Mouse (Mus musculus): ENCODE measurements around the gene Mif. TPM values are rescaled to one million over a fixed set of nuclear protein-coding genes. Genes with fewer than 3 reads are reported as not detected.

The Mif gene
- polyA plus RNA-seq, 1 experiment from 2014 or later = 1,501 TPM

- ATAC-seq (replicated peaks; ENCODE audit: low FRiP score, low read depth) = peak; percentile 55
- TF ChIP-seq CTCF (IDR thresholded peaks at IDR 0.05; ENCODE audit: low read depth) = no peak
- H3K9me3 ChIP-seq (replicated peaks; ENCODE audit: low read length) = no peaks in the 10 kb centered on the region
- H3K9ac ChIP-seq (ENCODE audit: low read depth, low read length) = peak overlapping the region; percentile 20; the same call in 1 of the 2 replicates
- H3K27me3 ChIP-seq (ENCODE audit: insufficient read depth, low read length) = no peaks in the 10 kb centered on the region
- peak overlapping the region; percentile 93; the same call in 1 of the 2 replicates for H3K27ac ChIP-seq
- 3% methylated on average over 10 of the region's 10 CpGs for WGBS
- peaks cover 18% of the 10 kb centered on the region; the same call in 1 of the 2 replicates for H3K4me1 ChIP-seq (replicated peaks; ENCODE audit: insufficient read depth, low read length)
- H3K36me3 ChIP-seq (ENCODE audit: insufficient read depth, low read length) = no peaks in the 10 kb centered on the region
- H3K4me2 ChIP-seq (ENCODE audit: low read length) = peak overlapping the region; percentile 81
- peak overlapping the region; percentile 38; the same call in 1 of the 2 replicates for H3K4me3 ChIP-seq (replicated peaks; ENCODE audit: low read depth, low read length)
- DNase-seq (ENCODE audit: low spot score) = peak; percentile 67
These were observed 24.7 kb downstream of the Mif start for GRCm38 (mm10) chr10:75835307-75835706.

DNA sequence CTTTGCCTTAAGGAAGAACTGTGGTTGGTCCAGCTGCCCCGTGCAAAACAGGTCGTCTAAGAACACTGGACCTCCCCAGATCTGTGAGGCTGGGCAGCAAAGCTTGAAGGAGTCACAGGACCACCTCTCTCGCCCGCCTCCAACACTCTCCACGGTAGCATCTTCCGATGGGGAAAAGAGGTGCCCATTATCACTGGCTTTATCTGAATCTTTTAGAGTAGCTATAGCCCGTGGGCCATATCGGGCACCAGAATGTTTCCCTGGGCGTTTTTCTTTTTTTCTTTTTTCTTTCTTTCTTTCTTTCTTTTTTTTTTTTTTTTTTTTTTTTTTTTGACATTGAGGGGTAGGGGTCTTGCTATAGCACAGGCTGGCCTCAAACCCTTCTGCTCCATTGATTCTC, 25.3 kb downstream of the Mif start:
- Histone ChIP-seq H3K4me3 (replicated peaks; ENCODE audit: low read depth, low read length) (peak overlapping the region; percentile 38), H3K9ac (ENCODE audit: low read depth, low read length) (peak overlapping the region; percentile 51; the same call in 1 of the 2 replicates), H3K4me1 (replicated peaks; ENCODE audit: insufficient read depth, low read length) (peaks cover 18% of the 10 kb centered on the region; the same call in 1 of the 2 replicates), H3K36me3 (ENCODE audit: insufficient read depth, low read length) (no peaks in the 10 kb centered on the region), H3K27ac (peak overlapping the region; percentile 93), H3K27me3 (ENCODE audit: insufficient read depth, low read length) (no peaks in the 10 kb centered on the region), H3K9me3 (replicated peaks; ENCODE audit: low read length) (no peaks in the 10 kb centered on the region), H3K4me2 (ENCODE audit: low read length) (peak overlapping the region; percentile 81)
- WGBS = 10% methylated on average over 9 of the region's 9 CpGs
- no peak for DNase-seq (ENCODE audit: low spot score)
- no peak for TF ChIP-seq CTCF (IDR thresholded peaks at IDR 0.05; ENCODE audit: low read depth)
- no peak for ATAC-seq (replicated peaks; ENCODE audit: low FRiP score, low read depth)

DNA sequence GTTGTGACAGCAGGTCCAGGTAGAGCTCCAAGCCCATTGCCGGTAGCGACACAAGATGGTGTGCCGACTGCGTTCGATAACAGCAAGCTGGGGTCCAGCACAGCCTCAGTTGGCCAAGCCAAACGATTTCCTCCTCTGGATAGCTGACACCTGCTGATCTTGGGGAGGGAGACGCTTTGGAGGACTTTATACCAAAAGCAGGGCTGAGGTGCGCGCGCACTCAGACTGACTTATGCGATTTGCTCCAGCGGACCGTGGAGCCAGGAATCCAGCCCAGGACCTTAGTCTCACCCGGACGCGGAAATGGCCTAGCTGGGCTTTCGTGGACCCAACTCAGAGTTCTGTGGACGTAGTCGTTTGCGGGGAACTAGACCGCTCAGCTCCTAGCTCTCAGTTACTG, 25.8 kb downstream of the Mif start:
- H3K4me2 ChIP-seq (ENCODE audit: low read length) = peak overlapping the region; percentile 81
- peaks cover 18% of the 10 kb centered on the region; the same call in 1 of the 2 replicates for H3K4me1 ChIP-seq (replicated peaks; ENCODE audit: insufficient read depth, low read length)
- H3K4me3 ChIP-seq (replicated peaks; ENCODE audit: low read depth, low read length) = peak overlapping the region; percentile 38
- H3K27ac ChIP-seq = peak overlapping the region; percentile 93
- TF ChIP-seq CTCF (IDR thresholded peaks at IDR 0.05; ENCODE audit: low read depth) = no peak
- WGBS = 1% methylated on average over 21 of the region's 21 CpGs
- peak; percentile 43; the same call in 1 of the 2 replicates for ATAC-seq (replicated peaks; ENCODE audit: low FRiP score, low read depth)
- no peaks in the 10 kb centered on the region for H3K9me3 ChIP-seq (replicated peaks; ENCODE audit: low read length)
- H3K9ac ChIP-seq (ENCODE audit: low read depth, low read length) = peak overlapping the region; percentile 51
- H3K27me3 ChIP-seq (ENCODE audit: insufficient read depth, low read length) = no peaks in the 10 kb centered on the region
- peak; percentile 87 for DNase-seq (ENCODE audit: low spot score)
- H3K36me3 ChIP-seq (ENCODE audit: insufficient read depth, low read length) = no peaks in the 10 kb centered on the region

GRCm38 (mm10) chr10:75833456-75834080, 26.5 kb downstream of the Mif start:
- ATAC-seq (replicated peaks; ENCODE audit: low FRiP score, low read depth) (no peak), DNase-seq (ENCODE audit: low spot score) (no peak)
- Histone ChIP-seq H3K27ac (peak overlapping the region; percentile 93), H3K4me2 (ENCODE audit: low read length) (peak overlapping the region; percentile 81), H3K9ac (ENCODE audit: low read depth, low read length) (peak overlapping the region; percentile 51), H3K9me3 (replicated peaks; ENCODE audit: low read length) (no peaks in the 10 kb centered on the region), H3K36me3 (ENCODE audit: insufficient read depth, low read length) (no peaks in the 10 kb centered on the region), H3K4me1 (replicated peaks; ENCODE audit: insufficient read depth, low read length) (peaks cover 18% of the 10 kb centered on the region; the same call in 1 of the 2 replicates), H3K4me3 (replicated peaks; ENCODE audit: low read depth, low read length) (peak overlapping the region; percentile 38), H3K27me3 (ENCODE audit: insufficient read depth, low read length) (no peaks in the 10 kb centered on the region)
- no peak for TF ChIP-seq CTCF (IDR thresholded peaks at IDR 0.05; ENCODE audit: low read depth)
- WGBS = 15% methylated on average over 21 of the region's 21 CpGs

DNA sequence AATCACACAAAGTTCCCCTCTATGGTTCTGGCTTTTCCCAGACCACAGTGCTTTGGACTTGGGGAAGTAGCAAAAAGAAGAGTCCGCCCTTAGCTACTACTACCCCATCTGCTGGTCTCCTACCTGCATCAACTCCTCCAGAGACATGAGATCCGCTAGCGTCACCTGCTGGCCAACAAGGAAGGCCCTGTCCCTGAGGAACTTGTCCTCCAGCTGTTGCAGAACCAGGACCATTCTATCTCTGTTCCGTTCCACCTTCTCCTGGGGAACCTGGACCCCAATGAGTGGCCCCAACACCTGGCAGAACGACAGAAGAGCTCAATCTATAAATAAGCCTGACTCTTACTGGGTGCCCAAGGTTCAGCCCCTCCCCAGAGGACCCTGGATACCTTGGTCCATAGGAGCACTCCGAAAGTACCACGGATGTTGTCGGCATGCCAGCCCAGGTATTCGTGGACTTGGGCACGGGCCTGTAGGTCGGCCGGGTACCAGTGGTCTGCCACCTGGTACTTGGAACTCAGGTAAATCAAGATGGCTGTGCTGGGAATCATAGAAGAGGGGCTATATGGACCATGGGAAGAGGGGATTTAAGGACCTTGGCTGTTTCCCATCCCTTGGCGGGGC, 27.7 kb downstream of the Mif start:
- TF ChIP-seq CTCF (IDR thresholded peaks at IDR 0.05; ENCODE audit: low read depth) = peak; percentile 83
- WGBS = 73% methylated on average over 13 of the region's 13 CpGs
- H3K27ac ChIP-seq = no peak overlapping the region
- no peak for ATAC-seq (replicated peaks; ENCODE audit: low FRiP score, low read depth)
- H3K4me2 ChIP-seq (ENCODE audit: low read length) = no peak overlapping the region
- DNase-seq (ENCODE audit: low spot score) = peak; percentile 59
- H3K4me3 ChIP-seq (replicated peaks; ENCODE audit: low read depth, low read length) = no peak overlapping the region
- peaks cover 18% of the 10 kb centered on the region; the same call in 1 of the 2 replicates for H3K4me1 ChIP-seq (replicated peaks; ENCODE audit: insufficient read depth, low read length)
- no peaks in the 10 kb centered on the region for H3K36me3 ChIP-seq (ENCODE audit: insufficient read depth, low read length)
- no peak overlapping the region for H3K9ac ChIP-seq (ENCODE audit: low read depth, low read length)
- no peaks in the 10 kb centered on the region for H3K27me3 ChIP-seq (ENCODE audit: insufficient read depth, low read length)
- no peaks in the 10 kb centered on the region for H3K9me3 ChIP-seq (replicated peaks; ENCODE audit: low read length)

GRCm38 (mm10) chr10:75830275-75830670, 29.8 kb downstream of the Mif start:
- no peak for TF ChIP-seq CTCF (IDR thresholded peaks at IDR 0.05; ENCODE audit: low read depth)
- Histone ChIP-seq H3K9me3 (replicated peaks; ENCODE audit: low read length) (no peaks in the 10 kb centered on the region), H3K27me3 (ENCODE audit: insufficient read depth, low read length) (no peaks in the 10 kb centered on the region), H3K27ac (no peak overlapping the region), H3K4me3 (replicated peaks; ENCODE audit: low read depth, low read length) (no peak overlapping the region), H3K36me3 (ENCODE audit: insufficient read depth, low read length) (no peaks in the 10 kb centered on the region), H3K9ac (ENCODE audit: low read depth, low read length) (no peak overlapping the region), H3K4me1 (replicated peaks; ENCODE audit: insufficient read depth, low read length) (0 out of 2 replicates have a peak, but pooled peaks cover 6% of the 10 kb centered on the region), H3K4me2 (ENCODE audit: low read length) (no peak overlapping the region)
- no peak for ATAC-seq (replicated peaks; ENCODE audit: low FRiP score, low read depth)
- no peak for DNase-seq (ENCODE audit: low spot score)
- 89% methylated on average over 2 of the region's 2 CpGs for WGBS
